Mouse (Mus musculus): ENCODE measurements around the gene Mapk3. TPM values are rescaled to one million over a fixed set of nuclear protein-coding genes. Genes with fewer than 3 reads are reported as not detected.
"Not testable (repeated sequence)": the region's sequence is repeated elsewhere in the genome, so short reads cannot be mapped to it uniquely, and the experiment has no call there.

Gene Mapk3
- polyA plus RNA-seq, 1 experiment from 2014 or later: 232 TPM

DNA sequence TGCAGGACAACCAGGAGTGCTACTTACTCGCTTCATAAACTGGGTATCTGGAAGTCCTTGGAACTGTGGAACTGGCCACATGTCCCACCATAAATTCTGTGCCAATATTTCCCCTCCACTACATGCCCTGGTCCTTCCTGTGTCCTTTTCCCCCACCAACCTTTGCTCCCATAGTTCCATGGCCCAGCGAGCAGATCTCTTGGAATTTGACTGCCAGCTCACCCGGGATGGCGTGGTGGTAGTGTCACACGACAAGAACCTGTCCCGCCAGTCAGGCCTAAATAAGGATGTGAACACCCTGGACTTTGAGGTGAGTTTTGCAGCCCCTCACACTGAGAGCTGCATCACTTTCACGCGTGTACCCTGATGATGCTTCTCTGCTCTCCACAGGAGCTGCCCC, 7.6 kb downstream of the Mapk3 start:
- peaks cover 5% of the 10 kb centered on the region; the same call in 1 of the 2 replicates for H3K79me2 ChIP-seq (ENCODE audit: inconsistent target)
- no peak overlapping the region for H3K4me3 ChIP-seq (ENCODE audit: inconsistent target)
- H3K27ac ChIP-seq: no peak overlapping the region
- WGBS (ENCODE audit: missing documents): 98% methylated on average over 8 of the region's 8 CpGs
- H3K36me3 ChIP-seq (ENCODE audit: inconsistent target): peaks cover 57% of the 10 kb centered on the region

DNA sequence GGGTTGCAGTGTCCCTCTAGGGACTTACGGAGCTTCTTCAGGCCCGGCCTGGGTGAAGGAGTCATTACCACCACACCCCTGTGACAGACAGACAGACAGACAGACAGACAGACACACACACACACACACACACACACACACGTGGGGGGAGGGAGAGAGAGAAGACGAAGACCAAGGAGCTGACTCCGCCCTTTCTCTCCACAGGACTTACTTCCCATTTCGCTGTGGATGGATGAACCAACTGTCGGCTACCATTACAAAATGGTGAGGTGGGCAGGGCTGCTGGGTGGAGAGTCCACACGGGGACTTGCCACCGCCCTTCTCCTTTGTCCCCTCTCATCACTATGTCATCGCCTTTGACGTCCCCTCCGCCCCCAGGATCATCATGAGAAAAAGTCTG, 11.4 kb downstream of the Mapk3 start:
- H3K79me2 ChIP-seq (ENCODE audit: inconsistent target): no peaks in the 10 kb centered on the region

DNA sequence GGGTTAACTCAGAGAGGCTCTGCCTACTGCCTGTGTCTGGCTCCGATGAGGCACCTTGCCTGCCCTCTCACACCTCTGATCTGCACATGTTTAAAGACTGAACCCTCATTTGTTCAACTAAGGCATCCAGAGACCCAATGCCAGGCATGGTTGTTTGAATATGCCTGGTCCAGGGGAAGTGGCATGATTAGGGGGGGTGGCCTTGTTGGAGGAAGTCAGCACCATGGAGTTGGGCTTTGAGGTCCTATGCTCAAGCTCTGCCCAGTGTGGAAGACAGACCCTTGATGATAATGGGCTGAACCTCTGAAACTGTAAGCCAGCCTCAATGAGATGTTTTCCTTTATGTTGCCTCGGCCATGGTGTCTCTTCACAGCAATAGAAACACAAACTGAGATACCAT, 13.9 kb downstream of the Mapk3 start:
- H3K27ac ChIP-seq: no peak overlapping the region
- no peak overlapping the region for H3K4me3 ChIP-seq (ENCODE audit: inconsistent target)
- peaks cover 9% of the 10 kb centered on the region; the same call in 1 of the 2 replicates for H3K36me3 ChIP-seq (ENCODE audit: inconsistent target)
- 85% methylated on average over 2 of the region's 2 CpGs for WGBS (ENCODE audit: missing documents)
- H3K79me2 ChIP-seq (ENCODE audit: inconsistent target): peaks cover 10% of the 10 kb centered on the region; the same call in 1 of the 2 replicates

More for the DNA sequence above, 11.4 kb downstream of the Mapk3 start:
- WGBS (ENCODE audit: missing documents): 32% methylated on average over 8 of the region's 12 CpGs
- Histone ChIP-seq H3K36me3 (ENCODE audit: inconsistent target) (peaks cover 26% of the 10 kb centered on the region), H3K4me3 (ENCODE audit: inconsistent target) (no peak overlapping the region), H3K27ac (no peak overlapping the region)

DNA sequence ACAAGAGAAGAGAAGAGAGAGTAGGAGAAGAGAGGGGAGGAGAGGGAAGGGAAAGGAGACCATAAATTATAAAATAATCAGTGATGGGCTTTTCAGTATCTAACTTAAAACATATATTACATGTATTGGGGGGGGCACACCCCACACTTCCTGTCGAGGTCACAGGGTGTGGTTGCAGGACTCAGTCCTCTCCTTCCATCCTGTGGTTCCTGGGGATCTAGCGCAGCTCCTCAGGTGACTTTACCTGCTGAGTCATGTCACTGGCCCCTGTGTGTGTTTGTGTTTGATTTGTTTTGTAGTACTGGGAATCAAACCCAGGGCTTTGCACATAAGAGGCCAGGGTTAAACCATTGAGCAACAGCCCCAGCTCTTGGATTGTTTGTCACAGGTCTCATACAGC, 15.1 kb downstream of the Mapk3 start:
- H3K27ac ChIP-seq: no peak overlapping the region
- H3K79me2 ChIP-seq (ENCODE audit: inconsistent target): peaks cover 10% of the 10 kb centered on the region; the same call in 1 of the 2 replicates
- no peak overlapping the region for H3K4me3 ChIP-seq (ENCODE audit: inconsistent target)
- H3K36me3 ChIP-seq (ENCODE audit: inconsistent target): 0 out of 2 replicates have a peak, but pooled peaks cover 10% of the 10 kb centered on the region
- 70% methylated on average over 2 of the region's 2 CpGs for WGBS (ENCODE audit: missing documents)

- H3K4me3 ChIP-seq (ENCODE audit: inconsistent target): no peak overlapping the region
- H3K27ac ChIP-seq: no peak overlapping the region
- WGBS (ENCODE audit: missing documents): 65% methylated on average over 10 of the region's 10 CpGs
- peaks cover 10% of the 10 kb centered on the region; the same call in 1 of the 2 replicates for H3K79me2 ChIP-seq (ENCODE audit: inconsistent target)
- H3K36me3 ChIP-seq (ENCODE audit: inconsistent target): 0 out of 2 replicates have a peak, but pooled peaks cover 10% of the 10 kb centered on the region
Observed at GRCm38 (mm10) chr7:126775185-126775977, 16.0 kb downstream of the Mapk3 start.

GRCm38 (mm10) chr7:126775978-126776234, 16.5 kb downstream of the Mapk3 start:
- 97% methylated on average over 3 of the region's 3 CpGs for WGBS (ENCODE audit: missing documents)
- H3K36me3 ChIP-seq (ENCODE audit: inconsistent target): 0 out of 2 replicates have a peak, but pooled peaks cover 10% of the 10 kb centered on the region
- H3K4me3 ChIP-seq (ENCODE audit: inconsistent target): no peak overlapping the region
- H3K79me2 ChIP-seq (ENCODE audit: inconsistent target): peaks cover 10% of the 10 kb centered on the region; the same call in 1 of the 2 replicates
- no peak overlapping the region for H3K27ac ChIP-seq

DNA sequence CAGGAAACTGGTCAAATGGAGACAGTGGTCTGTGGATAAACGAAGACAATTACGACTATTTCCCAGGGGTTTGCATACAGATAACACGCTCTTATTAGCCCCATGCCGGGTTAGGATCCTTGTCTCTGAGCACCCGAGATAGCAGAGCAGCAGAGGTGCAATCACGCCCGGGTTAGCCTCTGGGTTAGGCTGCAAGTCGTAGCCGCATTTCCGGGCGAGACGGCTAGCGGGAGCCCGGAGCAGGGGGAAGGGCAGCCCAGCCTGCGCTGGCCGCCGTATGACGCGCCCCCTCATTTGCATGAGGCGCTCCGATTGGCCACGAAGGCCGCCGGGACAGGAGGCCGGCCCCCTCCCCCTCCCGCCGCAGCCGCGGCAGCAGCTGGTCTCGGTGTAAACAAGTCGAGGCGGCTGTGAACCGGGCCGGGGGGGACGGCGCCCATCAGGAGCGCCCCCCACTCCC, 17.2 kb downstream of the Mapk3 start, which contains the start of gene Ypel3:
TSS of gene Ypel3 (plus strand) at position 358 of the 460 bp plus-strand sequence.
- Histone ChIP-seq H3K4me3 (ENCODE audit: inconsistent target) (peak within 1 kb of the TSS; percentile 56), H3K27ac (peak within 1 kb of the TSS; percentile 52), H3K79me2 (ENCODE audit: inconsistent target) (peaks cover 10% of the 10 kb centered on the region; the same call in 1 of the 2 replicates), H3K36me3 (ENCODE audit: inconsistent target) (0 out of 2 replicates have a peak, but pooled peaks cover 10% of the 10 kb centered on the region)
- under 1% methylated on average over 37 of the region's 37 CpGs for WGBS (ENCODE audit: missing documents)

DNA sequence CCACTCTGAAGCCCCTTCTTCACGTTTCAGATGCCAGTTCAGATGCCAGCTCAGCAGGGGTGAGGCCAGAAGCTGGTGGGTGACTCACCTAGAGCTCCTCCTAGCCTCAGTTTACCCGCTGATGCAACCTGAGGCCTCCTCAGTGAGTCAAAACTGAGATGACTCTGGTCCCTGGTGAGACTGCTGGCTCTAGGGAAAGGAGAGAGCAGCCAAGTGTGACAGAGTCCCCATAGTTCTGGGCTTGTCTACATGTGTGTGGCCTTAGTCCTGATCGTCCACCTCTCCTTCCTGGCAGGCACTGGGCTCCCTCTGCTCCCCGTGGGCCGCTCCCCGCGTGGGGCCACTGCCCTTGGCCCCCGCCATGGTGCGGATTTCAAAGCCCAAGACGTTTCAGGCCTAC, 18.1 kb downstream of the Mapk3 start:
- 0 out of 2 replicates have a peak, but pooled peaks cover 10% of the 10 kb centered on the region for H3K36me3 ChIP-seq (ENCODE audit: inconsistent target)

DNA sequence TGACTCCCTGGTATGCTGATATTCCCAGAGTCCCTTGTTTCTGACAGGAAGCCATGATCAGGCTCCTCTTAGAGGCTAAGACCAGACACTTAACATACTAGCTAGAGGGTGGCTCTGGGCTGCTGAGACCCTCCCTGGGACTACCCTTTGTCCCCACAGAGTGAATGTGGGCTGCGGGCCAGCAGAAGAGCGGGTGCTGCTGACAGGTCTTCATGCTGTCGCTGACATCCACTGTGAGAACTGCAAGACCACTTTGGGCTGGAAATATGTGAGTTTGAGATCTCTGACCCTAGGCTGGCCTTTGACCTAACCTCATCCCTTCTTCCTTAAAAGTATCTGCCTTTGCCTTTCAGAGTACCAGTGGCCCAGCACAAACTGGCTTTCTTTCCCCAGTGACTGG, 18.7 kb downstream of the Mapk3 start:
- 0 out of 2 replicates have a peak, but pooled peaks cover 10% of the 10 kb centered on the region for H3K36me3 ChIP-seq (ENCODE audit: inconsistent target)
- peaks cover 10% of the 10 kb centered on the region; the same call in 1 of the 2 replicates for H3K79me2 ChIP-seq (ENCODE audit: inconsistent target)
- no peak overlapping the region for H3K4me3 ChIP-seq (ENCODE audit: inconsistent target)
- WGBS (ENCODE audit: missing documents): 97% methylated on average over 3 of the region's 3 CpGs
- H3K27ac ChIP-seq: no peak overlapping the region

More for the DNA sequence above, 18.1 kb downstream of the Mapk3 start:
- WGBS (ENCODE audit: missing documents): 59% methylated on average over 10 of the region's 10 CpGs
- Histone ChIP-seq H3K27ac (peak overlapping the region; percentile 43), H3K79me2 (ENCODE audit: inconsistent target) (peaks cover 10% of the 10 kb centered on the region; the same call in 1 of the 2 replicates), H3K4me3 (ENCODE audit: inconsistent target) (peak overlapping the region; percentile 56)

DNA sequence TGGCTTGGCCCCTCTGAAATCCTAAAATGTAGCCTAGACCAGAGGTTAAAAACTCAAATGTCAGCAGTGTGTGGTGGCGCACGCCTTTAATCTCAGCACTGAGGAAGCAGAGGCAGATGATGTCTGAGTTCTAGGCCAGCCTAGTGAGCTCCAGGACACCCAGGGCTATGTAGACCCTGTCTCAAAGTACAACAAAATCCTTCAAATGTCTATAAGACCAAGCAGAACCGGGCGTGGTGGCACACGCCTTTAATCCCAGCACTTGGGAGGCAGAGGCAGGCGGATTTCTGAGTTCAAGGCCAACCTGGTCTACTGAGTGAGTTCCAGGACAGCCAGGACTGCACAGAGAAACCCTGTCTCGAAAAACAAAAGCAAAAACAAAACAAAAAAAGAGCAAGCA, 19.7 kb downstream of the Mapk3 start:
- H3K36me3 ChIP-seq (ENCODE audit: inconsistent target); H3K4me3 ChIP-seq (ENCODE audit: inconsistent target); H3K27ac ChIP-seq; H3K79me2 ChIP-seq (ENCODE audit: inconsistent target): not testable (repeated sequence)
- 95% methylated on average over 7 of the region's 7 CpGs for WGBS (ENCODE audit: missing documents)

DNA sequence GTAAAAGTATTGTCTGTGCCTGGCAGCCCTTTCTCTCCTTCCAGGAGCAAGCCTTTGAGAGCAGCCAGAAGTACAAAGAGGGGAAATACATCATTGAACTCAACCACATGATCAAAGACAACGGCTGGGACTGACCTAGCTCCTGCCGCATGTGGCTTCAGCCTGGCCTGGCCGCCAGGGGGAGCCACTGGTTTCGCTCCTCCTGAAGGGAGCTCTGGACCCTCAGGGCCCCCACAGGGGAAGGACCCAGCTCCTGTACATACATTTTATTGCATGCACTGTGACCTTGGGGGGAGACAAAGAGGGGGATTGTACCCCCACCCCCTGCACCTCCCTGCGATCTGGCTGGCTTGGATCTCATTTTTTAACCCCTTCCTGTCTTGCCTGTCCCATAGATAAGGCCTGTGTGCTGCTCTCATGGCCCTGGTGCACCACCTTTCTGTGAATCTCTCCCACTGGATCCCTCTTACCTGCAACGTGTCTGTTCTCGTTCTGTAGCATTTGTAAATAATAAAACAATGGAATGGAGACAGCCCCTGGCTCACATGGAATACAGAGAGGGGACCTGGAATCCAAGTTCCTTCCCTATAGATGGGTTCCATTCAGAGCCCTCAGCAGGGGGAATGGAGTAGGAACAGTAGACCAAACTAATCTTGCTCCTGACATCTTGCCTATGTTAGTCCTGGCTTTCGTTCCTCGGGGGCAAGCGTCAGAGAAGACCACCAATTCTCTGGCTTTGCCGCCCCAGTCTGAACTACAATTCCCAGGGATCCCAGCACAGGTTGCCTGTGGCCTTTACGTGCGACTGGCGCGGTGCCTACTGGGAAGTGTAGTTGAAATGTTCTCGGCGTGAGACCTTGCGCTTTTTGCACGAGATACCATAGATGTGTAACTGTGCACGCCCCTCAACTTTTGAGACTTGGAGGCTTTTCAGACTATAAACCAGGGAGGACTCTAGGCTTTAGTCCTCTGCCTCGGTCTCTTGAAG, 20.9 kb downstream of the Mapk3 start:
- Histone ChIP-seq H3K36me3 (ENCODE audit: inconsistent target) (peaks cover 20% of the 10 kb centered on the region), H3K4me3 (ENCODE audit: inconsistent target) (no peak overlapping the region), H3K79me2 (ENCODE audit: inconsistent target) (peaks cover 10% of the 10 kb centered on the region; the same call in 1 of the 2 replicates), H3K27ac (peak overlapping the region; percentile 1; the same call in 1 of the 2 replicates)
- 6% methylated on average over 21 of the region's 21 CpGs for WGBS (ENCODE audit: missing documents)

DNA sequence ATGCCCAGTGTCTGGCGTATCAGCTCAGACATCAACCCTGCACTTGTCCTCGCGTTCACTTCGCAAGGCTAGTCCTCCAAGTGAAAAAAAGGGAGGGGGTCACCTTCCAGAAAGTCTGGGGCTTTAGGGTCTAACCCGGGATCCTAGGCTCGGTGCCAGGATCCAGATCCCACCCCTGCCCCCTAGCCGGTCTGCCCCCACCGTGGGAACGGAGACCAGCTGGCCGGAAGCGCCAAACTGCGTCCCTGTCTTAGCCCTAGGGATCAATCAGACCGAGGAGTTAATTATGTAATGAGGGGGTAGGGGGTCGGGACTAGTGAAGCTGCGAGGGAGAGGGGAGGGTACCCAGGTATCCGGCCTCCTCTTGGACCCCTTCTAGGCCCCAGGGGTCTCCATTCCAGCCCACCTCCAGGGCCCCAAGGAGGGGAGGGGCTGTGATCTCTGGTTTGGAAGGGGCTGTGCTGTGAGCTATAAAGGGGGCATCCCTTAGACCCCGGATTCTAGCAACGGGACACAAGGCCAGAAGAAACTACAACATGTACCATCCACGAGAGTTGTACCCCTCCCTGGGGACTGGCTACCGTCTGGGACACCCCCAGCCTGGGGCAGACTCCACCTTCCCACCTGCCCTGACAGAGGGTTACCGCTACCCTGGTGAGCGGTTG, 21.7 kb downstream of the Mapk3 start, which contains the start of gene Tbx6:
TSS of gene Tbx6 (plus strand) at position 513 of the 665 bp plus-strand sequence.
- Histone ChIP-seq H3K4me3 (ENCODE audit: inconsistent target) (no peak within 1 kb of the TSS), H3K27ac (no peak within 1 kb of the TSS), H3K36me3 (ENCODE audit: inconsistent target) (peaks cover 28% of the 10 kb centered on the region), H3K79me2 (ENCODE audit: inconsistent target) (peaks cover 10% of the 10 kb centered on the region; the same call in 1 of the 2 replicates)
- 40% methylated on average over 22 of the region's 22 CpGs for WGBS (ENCODE audit: missing documents)

DNA sequence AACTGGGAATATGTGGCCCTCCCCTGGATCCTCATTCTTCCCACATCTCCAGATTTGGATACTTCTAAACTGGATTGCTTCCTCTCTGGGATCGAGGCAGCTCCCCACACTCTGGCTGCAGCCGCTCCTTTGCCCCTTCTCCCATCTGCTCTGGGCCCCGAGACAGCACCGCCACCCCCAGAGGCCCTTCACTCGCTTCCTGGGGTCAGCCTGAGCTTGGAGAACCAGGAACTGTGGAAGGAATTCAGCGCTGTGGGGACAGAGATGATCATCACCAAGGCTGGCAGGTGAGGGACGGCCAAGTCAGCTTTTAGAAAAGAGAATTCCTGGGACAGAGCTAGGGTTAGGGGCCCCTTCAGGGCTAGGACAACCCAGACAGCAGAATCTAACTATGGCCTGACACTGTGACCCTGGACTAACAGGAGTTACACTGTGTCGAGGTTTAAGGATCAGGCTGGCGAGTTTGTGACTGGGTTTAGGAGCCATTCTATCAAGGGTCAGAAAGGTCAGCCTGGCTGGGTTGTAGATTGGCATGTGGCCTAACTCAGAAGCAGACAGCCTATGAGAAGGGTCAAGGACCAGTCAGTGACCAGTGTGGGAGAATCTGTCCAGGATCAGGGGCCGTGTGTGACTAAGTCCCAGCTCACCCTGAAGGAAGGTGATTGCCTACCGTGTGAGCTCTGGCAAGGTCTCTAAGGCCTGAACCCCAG, 22.4 kb downstream of the Mapk3 start:
- 88% methylated on average over 11 of the region's 11 CpGs for WGBS (ENCODE audit: missing documents)
- H3K36me3 ChIP-seq (ENCODE audit: inconsistent target): peaks cover 35% of the 10 kb centered on the region
- no peak overlapping the region for H3K4me3 ChIP-seq (ENCODE audit: inconsistent target)

More for the DNA sequence above, 22.4 kb downstream of the Mapk3 start:
- no peak overlapping the region for H3K27ac ChIP-seq
- peaks cover 10% of the 10 kb centered on the region; the same call in 1 of the 2 replicates for H3K79me2 ChIP-seq (ENCODE audit: inconsistent target)
